Mouse (Mus musculus) liver, embryonic 14.5 days (tissue): ENCODE data around the gene Rims1. TPM values are rescaled to one million over a fixed set of nuclear protein-coding genes. Genes with fewer than 3 reads are reported as not detected.

ENCODE experiments used
- ATAC-seq: fragments of 200-750 bp; cut with Nextera tagmentation; 2 replicates; pipeline ENCODE4 v1.8.0; 2017; ENCODE audit warnings: moderate number of reproducible peaks, mild to moderate bottlenecking, moderate library complexity; ENCODE audit not compliant: insufficient read depth
- DNase-seq, 3 experiments: peaks; one replicate each; pipeline ENCODE4 v3.0.0-alpha.2; 2012 to 2013; ENCODE audit warnings: low read depth in 3 of 3, low spot score in 3 of 3
- H3K27ac ChIP-seq: fragments of 300-500 bp; sonication (generic); 2 replicates; pipeline ENCODE4 v1.5.1; 2014; ENCODE audit warnings: moderate library complexity, mild to moderate bottlenecking, control low read depth, inconsistent platforms
- H3K27me3 ChIP-seq: fragments of 300-500 bp; sonication (generic); 2 replicates; pipeline ENCODE4 v1.6.1; 2014; ENCODE audit warnings: mild to moderate bottlenecking, low read length, moderate library complexity; ENCODE audit not compliant: control insufficient read depth, insufficient read depth
- H3K36me3 ChIP-seq: fragments of 300-500 bp; sonication (generic); replicated peaks from 2 replicates; pipeline ENCODE4 v1.6.1; 2014; ENCODE audit warnings: low read depth; ENCODE audit not compliant: control insufficient read depth, insufficient read depth
- H3K4me1 ChIP-seq, 2 experiments: fragments of 200-500 bp in 1 of 2; fragments of 300-500 bp in 1 of 2; sonication (generic) in 1 of 2; replicated peaks; 2 replicates each; pipeline ENCODE4 v1.6.1; 2012 to 2014; ENCODE audit warnings: antibody characterized with exemption in 1 of 2, inconsistent platforms in 1 of 2, low read length in 1 of 2; ENCODE audit not compliant: control insufficient read depth in 2 of 2, insufficient read depth in 2 of 2
- H3K4me2 ChIP-seq: fragments of 300-500 bp; sonication (generic); 2 replicates; pipeline ENCODE4 v1.6.1; 2014; ENCODE audit warnings: low read depth, mild to moderate bottlenecking, control low read depth, moderate library complexity
- H3K4me3 ChIP-seq, 2 experiments: fragments of 200-500 bp in 1 of 2; fragments of 300-500 bp in 1 of 2; sonication (generic) in 1 of 2; 2 replicates each; pipeline ENCODE4 v1.5.1; 2012 to 2014; ENCODE audit warnings: low read depth in 2 of 2, low read length in 2 of 2, mild to moderate bottlenecking in 2 of 2, control low read depth in 1 of 2, inconsistent platforms in 1 of 2, moderate library complexity in 1 of 2; ENCODE audit not compliant: insufficient read depth in 1 of 2
- H3K9ac ChIP-seq: fragments of 300-500 bp; sonication (generic); replicated peaks from 2 replicates; pipeline ENCODE4 v1.6.1; 2014; ENCODE audit warnings: mild to moderate bottlenecking, control low read depth, moderate library complexity
- H3K9me3 ChIP-seq: fragments of 300-500 bp; sonication (generic); 2 replicates; pipeline ENCODE4 v1.6.1; 2016; ENCODE audit warnings: low read length, mixed read lengths; ENCODE audit not compliant: control insufficient read depth
- CTCF ChIP-seq: IDR thresholded peaks from 2 replicates; pipeline ENCODE4 v1.5.1; 2016; ENCODE audit warnings: antibody characterized with exemption, low read depth, control low read depth
- EP300 ChIP-seq: IDR thresholded peaks from 2 replicates; pipeline ENCODE4 v1.6.1; 2016; ENCODE audit warnings: antibody characterized with exemption, low read depth
- WGBS: fragments of 180-500 bp; shearing (Covaris S2); extraction: QIAGEN DNeasy Blood & Tissue Kit; methylation state at CpG from one replicate; pipeline ENCODE4 v1.1.7; 2014; ENCODE audit not compliant: insufficient replicate concordance; 5-methylcytosine and 5-hydroxymethylcytosine counted together
- polyA plus RNA-seq, 2 experiments: library from polyadenylated mRNA; depleted of rRNA in 1 of 2; stranded (reverse) in 1 of 2; unstranded in 1 of 2; fragments of >200 nt; fragmentation: Nextera tagmentation in 1 of 2; extraction: Ambion mirVana in 1 of 2; gene quantifications; 2 replicates each; pipeline versions ENCODE4 v1.2.1 to v1.2.3; 2012 to 2014

The Rims1 gene
- polyA plus RNA-seq, 2 experiments: 0.02 TPM; not detected in 1

- DNase-seq: no peak
- no peak for TF ChIP-seq CTCF
- no peak for TF ChIP-seq EP300
- Histone ChIP-seq H3K4me2 (no peak overlapping the region), H3K9ac (no peak overlapping the region), H3K4me1 (no peaks in the 10 kb centered on the region), H3K36me3 (no peaks in the 10 kb centered on the region), H3K9me3 (no peaks in the 10 kb centered on the region), H3K27ac (no peak overlapping the region), H3K27me3 (no peaks in the 10 kb centered on the region), H3K4me3 (no peak overlapping the region)
- WGBS: 67% methylated on average over 5 of the region's 5 CpGs
- ATAC-seq: no peak
Observed at GRCm38 (mm10) chr1:22640568-22640967, 165.2 kb downstream of the Rims1 start.

- DNase-seq: no peak
- no peak overlapping the region for H3K4me3 ChIP-seq
- 59% methylated on average over 3 of the region's 3 CpGs for WGBS
- no peaks in the 10 kb centered on the region for H3K27me3 ChIP-seq
- no peak for ATAC-seq
- no peaks in the 10 kb centered on the region for H3K4me1 ChIP-seq
- H3K36me3 ChIP-seq: no peaks in the 10 kb centered on the region
- H3K27ac ChIP-seq: no peak overlapping the region
- no peaks in the 10 kb centered on the region for H3K9me3 ChIP-seq
- no peak overlapping the region for H3K9ac ChIP-seq
- TF ChIP-seq CTCF (no peak), EP300 (no peak)
- no peak overlapping the region for H3K4me2 ChIP-seq
Observed at GRCm38 (mm10) chr1:22639702-22640101, 166.1 kb downstream of the Rims1 start.

- Histone ChIP-seq H3K9ac (no peak overlapping the region), H3K9me3 (no peaks in the 10 kb centered on the region), H3K4me1 (no peaks in the 10 kb centered on the region), H3K27me3 (no peaks in the 10 kb centered on the region), H3K4me3 (no peak overlapping the region), H3K4me2 (no peak overlapping the region), H3K27ac (no peak overlapping the region), H3K36me3 (no peaks in the 10 kb centered on the region)
- WGBS: 60% methylated on average over 2 of the region's 2 CpGs
- TF ChIP-seq EP300: no peak
- TF ChIP-seq CTCF: no peak
- ATAC-seq (no peak), DNase-seq (no peak)
Observed at GRCm38 (mm10) chr1:22633871-22634270, 171.9 kb downstream of the Rims1 start.

GRCm38 (mm10) chr1:22632551-22632950, 173.2 kb downstream of the Rims1 start:
- Histone ChIP-seq H3K27ac (no peak overlapping the region), H3K27me3 (no peaks in the 10 kb centered on the region), H3K4me3 (no peak overlapping the region), H3K4me2 (no peak overlapping the region), H3K36me3 (no peaks in the 10 kb centered on the region), H3K9me3 (no peaks in the 10 kb centered on the region), H3K4me1 (no peaks in the 10 kb centered on the region), H3K9ac (no peak overlapping the region)
- TF ChIP-seq EP300: no peak
- TF ChIP-seq CTCF: no peak
- 61% methylated on average over 7 of the region's 7 CpGs for WGBS
- ATAC-seq (no peak), DNase-seq (no peak)

- Histone ChIP-seq H3K9me3 (no peaks in the 10 kb centered on the region), H3K27ac (no peak overlapping the region), H3K4me2 (no peak overlapping the region), H3K4me1 (no peaks in the 10 kb centered on the region), H3K27me3 (no peaks in the 10 kb centered on the region), H3K36me3 (no peaks in the 10 kb centered on the region), H3K9ac (no peak overlapping the region), H3K4me3 (no peak overlapping the region)
- 64% methylated on average over 6 of the region's 6 CpGs for WGBS
- TF ChIP-seq EP300: no peak
- TF ChIP-seq CTCF: no peak
- DNase-seq (no peak), ATAC-seq (no peak)
Observed at GRCm38 (mm10) chr1:22631991-22632390, 173.8 kb downstream of the Rims1 start.

- Histone ChIP-seq H3K4me2 (no peak overlapping the region), H3K9ac (no peak overlapping the region), H3K9me3 (no peaks in the 10 kb centered on the region), H3K36me3 (no peaks in the 10 kb centered on the region), H3K27me3 (no peaks in the 10 kb centered on the region), H3K4me1 (no peaks in the 10 kb centered on the region), H3K27ac (no peak overlapping the region), H3K4me3 (no peak overlapping the region)
- ATAC-seq (no peak), DNase-seq (no peak)
- TF ChIP-seq EP300: no peak
- no peak for TF ChIP-seq CTCF
- 60% methylated on average over 8 of the region's 8 CpGs for WGBS
Observed at GRCm38 (mm10) chr1:22629011-22629410, 176.8 kb downstream of the Rims1 start.
